Mouse (Mus musculus) hematopoietic stem cell, adult 5-6 weeks (primary cell): ENCODE data around the gene Ina. TPM values are rescaled to one million over a fixed set of nuclear protein-coding genes. Genes with fewer than 3 reads are reported as not detected.
A peak's percentile ranks its signal among the peaks of the same experiment; 100 is the strongest.

Experiments used
- ATAC-seq, 2 experiments: fragments of 125-278 bp in 1 of 2; replicated peaks in 1 of 2; 2 replicates each; pipeline ENCODE4 v1.8.0; 2016 to 2017; ENCODE audit warnings: inconsistent platforms in 2 of 2, mild to moderate bottlenecking in 2 of 2, moderate number of reproducible peaks in 2 of 2, low read depth in 1 of 2, moderate TSS enrichment in 1 of 2; ENCODE audit not compliant: low FRiP score in 2 of 2, poor library complexity in 2 of 2, severe bottlenecking in 2 of 2, insufficient read depth in 1 of 2, low TSS enrichment in 1 of 2
- total RNA-seq: library from RNA; stranded (forward); fragments of 172-1452, 232-1000 nt; gene quantifications from 2 replicates; pipeline ENCODE4 v1.2.3, GENCODE M21; 2017

Gene Ina
- total RNA-seq, 1 experiment from 2014 or later, result not detected

DNA sequence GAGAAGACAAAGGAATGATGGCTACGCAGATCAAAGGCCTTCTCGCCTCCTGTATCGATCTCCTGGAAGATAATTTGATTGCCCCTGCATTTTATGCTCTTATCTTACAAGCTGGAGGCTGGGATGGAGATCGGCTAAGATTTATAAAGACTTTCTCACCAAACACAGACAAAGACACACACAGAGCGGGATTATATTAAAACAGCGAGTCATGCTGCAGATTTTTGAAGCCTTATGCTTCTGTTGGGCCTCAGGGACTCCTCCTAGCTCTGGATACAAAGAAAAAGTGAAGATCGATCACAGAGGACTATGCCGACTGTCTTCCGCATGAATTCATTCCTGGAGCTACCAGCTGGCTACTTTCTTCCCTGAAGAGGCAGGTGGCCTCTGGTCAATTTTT, 15.3 kb downstream of the Ina start:
- no peak for ATAC-seq

GRCm38 (mm10) chr19:47031770-47032169, 17.3 kb downstream of the Ina start:
- no peak for ATAC-seq

DNA sequence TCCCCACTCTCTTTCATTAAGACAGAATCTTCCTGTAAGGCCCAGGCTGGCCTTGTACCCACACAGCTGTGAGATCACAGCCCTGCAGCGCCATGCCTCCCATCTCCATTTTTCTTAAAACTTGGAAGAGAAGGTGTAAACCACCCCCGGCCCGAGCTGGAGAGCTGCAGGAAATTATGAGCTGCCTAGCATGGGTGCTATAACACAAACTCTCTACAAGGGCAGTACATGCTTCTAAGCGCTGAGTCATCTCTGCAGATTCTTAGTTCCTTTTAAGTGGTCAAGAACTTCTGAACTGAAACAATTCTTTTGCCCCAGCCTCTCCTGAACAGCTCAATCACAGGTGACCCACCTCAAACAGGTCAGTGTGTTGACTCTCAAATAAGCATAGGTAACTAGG, 20.4 kb downstream of the Ina start:
- ATAC-seq, result no peak

- ATAC-seq, result no peak
Measured at GRCm38 (mm10) chr19:47036596-47036995, 22.1 kb downstream of the Ina start.

DNA sequence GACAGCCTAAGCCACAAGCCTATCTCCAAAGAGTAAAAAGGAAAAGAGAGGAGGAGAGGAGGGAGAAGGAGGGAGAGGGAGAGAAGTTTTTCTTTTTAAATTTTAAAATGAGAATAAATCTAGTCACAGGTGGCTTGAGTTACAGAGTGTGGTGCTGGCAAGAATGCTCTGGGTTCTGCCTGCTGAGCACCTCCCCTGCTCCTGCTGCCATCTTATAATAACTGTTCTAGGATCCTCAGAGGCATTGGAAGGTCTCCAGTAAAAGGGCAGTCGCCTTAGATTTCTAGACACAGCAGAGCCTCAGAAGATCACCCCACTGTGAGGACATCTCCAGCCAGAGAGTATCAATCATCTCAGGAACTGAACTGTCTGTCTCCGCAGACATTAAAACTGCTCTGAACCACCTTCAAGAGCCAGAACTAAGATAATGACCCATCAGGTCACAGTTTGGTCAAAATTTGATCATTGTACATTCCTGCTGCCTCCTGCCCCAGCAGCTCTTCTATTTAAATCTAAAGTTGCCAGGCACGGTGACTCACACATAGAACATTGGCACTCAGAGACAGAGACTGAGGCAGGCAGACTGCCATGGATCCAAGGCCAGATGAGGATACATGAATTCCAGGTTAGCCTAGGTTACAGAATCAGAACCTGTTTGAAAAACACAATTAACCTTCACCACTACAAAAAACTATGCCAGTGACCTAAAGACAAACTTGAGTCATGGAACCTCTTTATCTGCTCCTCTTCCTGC, 26.4 kb downstream of the Ina start:
- ATAC-seq, result no peak

- no peak; a peak in 1 of 4 replicates for ATAC-seq
Measured at GRCm38 (mm10) chr19:47043608-47044007, 29.1 kb downstream of the Ina start.

GRCm38 (mm10) chr19:47046343-47046742, 31.8 kb downstream of the Ina start:
- no peak for ATAC-seq

DNA sequence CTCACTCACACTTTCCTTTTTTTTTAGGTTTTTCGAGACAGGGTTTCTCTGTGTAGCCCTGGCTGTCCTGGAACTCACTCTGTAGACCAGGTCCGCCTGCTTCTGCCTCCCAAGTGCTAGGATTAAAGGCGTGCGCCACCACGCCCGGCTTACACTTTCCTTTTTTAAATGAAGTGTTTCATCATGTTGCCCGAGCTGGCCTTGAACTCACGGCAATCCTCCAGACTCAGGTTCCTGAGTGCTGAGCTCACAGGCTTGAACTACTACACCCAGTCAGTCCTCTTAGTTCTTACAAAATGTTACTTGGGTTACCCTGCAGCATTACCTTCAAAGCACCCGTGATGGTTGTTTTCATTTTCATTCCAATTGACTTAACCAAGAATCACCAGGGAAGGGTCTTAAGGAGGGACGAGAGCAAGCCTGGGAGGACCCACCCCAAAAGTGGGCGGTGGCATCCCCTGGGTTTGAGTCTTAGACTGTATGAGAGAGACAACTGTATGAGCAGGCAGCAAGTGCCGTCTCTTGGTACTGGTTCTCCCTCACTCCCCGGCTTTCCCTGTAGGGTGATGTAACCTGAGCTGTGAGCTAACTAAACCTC, 32.8 kb downstream of the Ina start:
- ATAC-seq, result no peak

DNA sequence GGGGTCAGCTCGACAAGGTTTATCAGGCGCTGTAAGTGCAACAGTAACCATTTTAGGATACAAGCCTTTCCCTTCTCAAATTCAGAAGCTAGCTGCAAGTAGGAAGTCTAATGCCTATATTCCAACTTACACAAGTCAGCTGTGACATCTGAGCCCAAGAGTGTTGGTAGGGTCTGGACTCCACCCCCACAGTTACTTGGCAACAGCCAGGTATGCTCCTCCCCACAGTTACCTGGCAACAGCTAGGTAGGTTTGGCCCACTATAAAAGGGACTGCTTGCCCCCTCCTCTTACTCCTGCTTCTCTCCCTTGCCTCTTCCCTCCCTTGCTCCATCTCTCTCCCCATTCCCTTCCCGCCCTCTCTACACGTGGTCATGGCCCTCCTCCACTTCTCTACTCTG, 34.6 kb downstream of the Ina start:
- ATAC-seq, result no peak

DNA sequence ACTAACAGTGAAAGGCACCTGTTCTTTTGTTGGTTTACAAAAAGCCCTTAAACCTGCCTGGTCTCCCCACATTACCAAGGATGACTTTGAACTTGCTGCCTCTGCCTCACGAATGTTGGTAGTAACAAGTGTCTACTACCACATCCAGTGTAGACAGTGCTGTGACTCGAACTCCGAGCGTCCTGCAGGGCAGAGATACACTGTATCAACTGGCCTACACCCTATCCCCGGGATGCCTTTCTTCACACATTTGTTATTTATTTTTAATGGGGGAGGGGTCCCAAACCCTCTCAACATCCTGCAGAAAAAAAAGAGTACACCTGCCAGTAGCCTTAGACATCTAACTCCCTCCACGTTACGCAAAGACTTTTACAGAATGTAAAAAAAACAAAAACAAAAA, 35.3 kb downstream of the Ina start:
- ATAC-seq, result no peak

- ATAC-seq, result peak; percentile 86 to 87
Measured at GRCm38 (mm10) chr19:47050271-47051032, 36.0 kb downstream of the Ina start, which contains the start of gene Pcgf6. Gene Pcgf6 (minus strand): TSS chr19:47050906.

DNA sequence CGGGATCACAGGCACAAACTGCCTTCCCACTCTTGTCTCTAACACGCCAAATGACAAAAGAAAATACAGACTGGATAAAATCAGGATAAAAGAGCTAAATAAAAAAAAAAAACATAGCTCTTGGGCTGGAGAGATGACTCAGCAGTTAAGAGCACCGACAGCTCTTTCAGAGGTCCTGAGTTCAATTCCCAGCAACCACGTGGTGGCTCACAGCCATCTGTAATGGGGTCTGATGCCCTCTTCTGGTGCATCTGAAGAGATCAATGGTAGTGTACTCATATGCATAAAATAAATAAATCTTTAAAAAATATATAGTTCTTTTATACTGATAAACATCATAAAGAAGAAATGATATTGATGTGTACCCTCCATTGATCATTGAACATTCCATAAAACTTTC, 38.4 kb downstream of the Ina start:
- no peak for ATAC-seq

- ATAC-seq, result no peak
Measured at GRCm38 (mm10) chr19:47053471-47053870, 39.0 kb downstream of the Ina start.

DNA sequence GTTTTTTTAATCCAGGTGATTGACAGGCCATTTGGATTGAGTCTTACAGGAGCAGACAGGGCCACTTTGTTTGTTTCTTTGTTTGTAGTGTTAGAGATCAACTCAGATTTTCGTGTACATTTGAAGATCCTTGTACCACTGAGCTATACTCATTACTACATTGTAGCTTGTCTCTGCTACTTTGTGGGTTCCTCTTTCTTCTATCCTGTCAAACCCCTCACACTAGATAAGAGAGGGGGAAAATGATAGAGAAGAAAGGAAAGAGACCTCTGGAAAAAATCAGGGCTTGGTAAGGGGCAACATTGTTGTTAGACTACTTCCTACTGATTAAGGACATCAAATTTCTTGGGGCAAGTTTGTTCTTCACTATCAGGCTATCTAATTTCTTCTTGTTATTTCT, 43.2 kb downstream of the Ina start:
- ATAC-seq, result no peak

GRCm38 (mm10) chr19:47065860-47066259, 51.4 kb downstream of the Ina start:
- no peak for ATAC-seq

- ATAC-seq, result peak; percentile 88 to 92
Measured at GRCm38 (mm10) chr19:47067096-47067882, 52.8 kb downstream of the Ina start, which contains the start of gene Taf5. Gene Taf5 (plus strand): TSS chr19:47067746.

DNA sequence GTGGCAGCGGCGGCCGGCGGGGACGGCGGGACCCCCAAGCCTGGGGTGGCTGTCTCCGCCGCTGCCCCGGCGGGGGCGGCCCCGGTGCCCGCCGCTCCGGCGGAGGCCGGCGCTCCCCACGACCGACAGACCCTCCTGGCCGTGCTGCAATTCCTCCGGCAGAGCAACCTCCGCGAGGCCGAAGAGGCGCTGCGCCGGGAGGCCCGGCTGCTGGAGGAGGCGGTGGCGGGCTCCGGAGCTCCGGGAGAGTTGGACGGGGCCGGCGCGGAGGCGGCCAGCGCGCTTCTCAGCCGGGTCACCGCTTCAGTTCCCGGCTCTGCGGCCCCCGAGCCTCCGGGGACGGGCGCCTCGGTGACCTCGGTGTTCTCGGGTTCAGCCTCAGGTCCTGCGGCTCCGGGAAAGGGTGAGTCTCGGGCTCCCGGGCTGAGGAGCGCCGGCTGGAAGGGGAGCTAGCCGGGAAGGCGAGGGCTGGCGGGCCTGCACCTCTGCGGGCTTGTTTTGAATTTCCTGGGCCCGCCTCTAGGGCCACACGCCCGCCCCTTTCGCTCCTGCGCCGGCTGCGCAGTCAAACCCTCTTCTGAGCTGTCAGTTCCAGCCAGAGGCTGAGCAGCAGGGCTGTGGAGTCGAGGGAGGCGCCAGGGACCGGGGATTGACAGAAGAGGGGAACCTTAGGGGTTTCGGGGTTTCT, 53.6 kb downstream of the Ina start:
- peak; percentile 94 to 97 for ATAC-seq
